Mouse (Mus musculus): ENCODE results near the gene Zc3h4. TPM values are rescaled to one million over a fixed set of nuclear protein-coding genes. Genes with fewer than 3 reads are reported as not detected.
A peak's percentile ranks its signal among the peaks of the same experiment; 100 is the strongest.

Gene Zc3h4
- polyA plus RNA-seq, 1 experiment from 2014 or later: 10.4 TPM

GRCm38 (mm10) chr7:16404315-16405072, 3.8 kb downstream of the Zc3h4 start:
- no peaks in the 10 kb centered on the region for H3K27me3 ChIP-seq (ENCODE audit: insufficient read depth, low read length)
- peaks cover 25% of the 10 kb centered on the region for H3K4me1 ChIP-seq (replicated peaks; ENCODE audit: insufficient read depth, low read length)
- no peak for DNase-seq (ENCODE audit: low spot score)
- H3K9me3 ChIP-seq (replicated peaks; ENCODE audit: low read length): no peaks in the 10 kb centered on the region
- no peak overlapping the region for H3K4me3 ChIP-seq (replicated peaks; ENCODE audit: low read depth, low read length)
- no peak for TF ChIP-seq CTCF (IDR thresholded peaks at IDR 0.05; ENCODE audit: low read depth)
- H3K27ac ChIP-seq: peak overlapping the region; percentile 86
- no peak overlapping the region for H3K9ac ChIP-seq (ENCODE audit: low read depth, low read length)
- WGBS: 67% methylated on average over 3 of the region's 3 CpGs
- H3K4me2 ChIP-seq (ENCODE audit: low read length): peak overlapping the region; percentile 23; the same call in 1 of the 2 replicates
- no peaks in the 10 kb centered on the region for H3K36me3 ChIP-seq (ENCODE audit: insufficient read depth, low read length)
- no peak for ATAC-seq (replicated peaks; ENCODE audit: low FRiP score, low read depth)

GRCm38 (mm10) chr7:16405073-16405455, 4.4 kb downstream of the Zc3h4 start:
- Histone ChIP-seq H3K9ac (ENCODE audit: low read depth, low read length) (no peak overlapping the region), H3K9me3 (replicated peaks; ENCODE audit: low read length) (no peaks in the 10 kb centered on the region), H3K4me3 (replicated peaks; ENCODE audit: low read depth, low read length) (no peak overlapping the region), H3K36me3 (ENCODE audit: insufficient read depth, low read length) (no peaks in the 10 kb centered on the region), H3K27me3 (ENCODE audit: insufficient read depth, low read length) (no peaks in the 10 kb centered on the region), H3K4me1 (replicated peaks; ENCODE audit: insufficient read depth, low read length) (peaks cover 25% of the 10 kb centered on the region), H3K27ac (peak overlapping the region; percentile 86), H3K4me2 (ENCODE audit: low read length) (no peak overlapping the region)
- ATAC-seq (replicated peaks; ENCODE audit: low FRiP score, low read depth) (no peak), DNase-seq (ENCODE audit: low spot score) (peak; percentile 42)
- WGBS: 50% methylated on average over 2 of the region's 2 CpGs
- TF ChIP-seq CTCF (IDR thresholded peaks at IDR 0.05; ENCODE audit: low read depth): no peak

GRCm38 (mm10) chr7:16405516-16406351, 5.0 kb downstream of the Zc3h4 start:
- peak; percentile 86 for DNase-seq (ENCODE audit: low spot score)
- no peak for TF ChIP-seq CTCF (IDR thresholded peaks at IDR 0.05; ENCODE audit: low read depth)
- H3K4me2 ChIP-seq (ENCODE audit: low read length): peak overlapping the region; percentile 11; the same call in 1 of the 2 replicates
- H3K4me3 ChIP-seq (replicated peaks; ENCODE audit: low read depth, low read length): no peak overlapping the region
- H3K36me3 ChIP-seq (ENCODE audit: insufficient read depth, low read length): no peaks in the 10 kb centered on the region
- peak; percentile 71 for ATAC-seq (replicated peaks; ENCODE audit: low FRiP score, low read depth)
- H3K9me3 ChIP-seq (replicated peaks; ENCODE audit: low read length): no peaks in the 10 kb centered on the region
- peaks cover 25% of the 10 kb centered on the region for H3K4me1 ChIP-seq (replicated peaks; ENCODE audit: insufficient read depth, low read length)
- no peaks in the 10 kb centered on the region for H3K27me3 ChIP-seq (ENCODE audit: insufficient read depth, low read length)
- peak overlapping the region; percentile 86 for H3K27ac ChIP-seq
- no peak overlapping the region for H3K9ac ChIP-seq (ENCODE audit: low read depth, low read length)
- WGBS: 33% methylated on average over 11 of the region's 11 CpGs

GRCm38 (mm10) chr7:16406978-16407377, 6.3 kb downstream of the Zc3h4 start:
- no peak for DNase-seq (ENCODE audit: low spot score)
- Histone ChIP-seq H3K4me3 (replicated peaks; ENCODE audit: low read depth, low read length) (no peak overlapping the region), H3K4me2 (ENCODE audit: low read length) (no peak overlapping the region), H3K27me3 (ENCODE audit: insufficient read depth, low read length) (no peaks in the 10 kb centered on the region), H3K4me1 (replicated peaks; ENCODE audit: insufficient read depth, low read length) (peaks cover 26% of the 10 kb centered on the region), H3K9ac (ENCODE audit: low read depth, low read length) (no peak overlapping the region), H3K36me3 (ENCODE audit: insufficient read depth, low read length) (no peaks in the 10 kb centered on the region), H3K27ac (no peak overlapping the region), H3K9me3 (replicated peaks; ENCODE audit: low read length) (no peaks in the 10 kb centered on the region)
- ATAC-seq (replicated peaks; ENCODE audit: low FRiP score, low read depth): no peak
- WGBS: 85% methylated on average over 3 of the region's 3 CpGs
- no peak for TF ChIP-seq CTCF (IDR thresholded peaks at IDR 0.05; ENCODE audit: low read depth)

- 88% methylated on average over 5 of the region's 5 CpGs for WGBS
- ATAC-seq (replicated peaks; ENCODE audit: low FRiP score, low read depth) (no peak), DNase-seq (ENCODE audit: low spot score) (no peak)
- Histone ChIP-seq H3K36me3 (ENCODE audit: insufficient read depth, low read length) (no peaks in the 10 kb centered on the region), H3K9ac (ENCODE audit: low read depth, low read length) (no peak overlapping the region), H3K27ac (no peak overlapping the region), H3K4me2 (ENCODE audit: low read length) (no peak overlapping the region), H3K4me3 (replicated peaks; ENCODE audit: low read depth, low read length) (no peak overlapping the region), H3K27me3 (ENCODE audit: insufficient read depth, low read length) (no peaks in the 10 kb centered on the region), H3K9me3 (replicated peaks; ENCODE audit: low read length) (no peaks in the 10 kb centered on the region), H3K4me1 (replicated peaks; ENCODE audit: insufficient read depth, low read length) (peaks cover 14% of the 10 kb centered on the region; the same call in 1 of the 2 replicates)
- no peak for TF ChIP-seq CTCF (IDR thresholded peaks at IDR 0.05; ENCODE audit: low read depth)
Measured at GRCm38 (mm10) chr7:16411100-16411499, 10.4 kb downstream of the Zc3h4 start.

- no peak for ATAC-seq (replicated peaks; ENCODE audit: low FRiP score, low read depth)
- H3K9me3 ChIP-seq (replicated peaks; ENCODE audit: low read length): no peaks in the 10 kb centered on the region
- TF ChIP-seq CTCF (IDR thresholded peaks at IDR 0.05; ENCODE audit: low read depth): no peak
- no peak overlapping the region for H3K4me2 ChIP-seq (ENCODE audit: low read length)
- WGBS: 73% methylated on average over 8 of the region's 8 CpGs
- no peak overlapping the region for H3K4me3 ChIP-seq (replicated peaks; ENCODE audit: low read depth, low read length)
- peaks cover 25% of the 10 kb centered on the region; the same call in 1 of the 2 replicates for H3K4me1 ChIP-seq (replicated peaks; ENCODE audit: insufficient read depth, low read length)
- H3K9ac ChIP-seq (ENCODE audit: low read depth, low read length): no peak overlapping the region
- H3K27ac ChIP-seq: no peak overlapping the region
- DNase-seq (ENCODE audit: low spot score): no peak
- H3K27me3 ChIP-seq (ENCODE audit: insufficient read depth, low read length): no peaks in the 10 kb centered on the region
- peaks cover 9% of the 10 kb centered on the region; the same call in 1 of the 2 replicates for H3K36me3 ChIP-seq (ENCODE audit: insufficient read depth, low read length)
Measured at GRCm38 (mm10) chr7:16412220-16412896, 11.6 kb downstream of the Zc3h4 start.

Measured in kidney, postnatal 0 days (tissue).